Mouse (Mus musculus) myocyte (in vitro differentiated cells): Measurements from ENCODE around the gene Aoc1.

Experiments
- MYOG ChIP-seq, 3 experiments: IDR thresholded peaks; one replicate each; pipeline ENCODE4 v1.6.1; 2011; ENCODE audit warnings: control low read depth in 2 of 3, low read depth in 2 of 3, mild to moderate bottlenecking in 2 of 3; ENCODE audit not compliant: insufficient read length in 2 of 3, control insufficient read depth in 1 of 3, insufficient read depth in 1 of 3
- POLR2A ChIP-seq: IDR thresholded peaks from one replicate; pipeline ENCODE4 v1.6.1; 2011; ENCODE audit warnings: low read depth, mild to moderate bottlenecking, control low read depth, moderate library complexity; ENCODE audit not compliant: insufficient read length
- USF1 ChIP-seq: IDR thresholded peaks from one replicate; pipeline ENCODE4 v1.6.1; 2011; ENCODE audit warnings: low read depth, mild to moderate bottlenecking, control low read depth, moderate library complexity

DNA sequence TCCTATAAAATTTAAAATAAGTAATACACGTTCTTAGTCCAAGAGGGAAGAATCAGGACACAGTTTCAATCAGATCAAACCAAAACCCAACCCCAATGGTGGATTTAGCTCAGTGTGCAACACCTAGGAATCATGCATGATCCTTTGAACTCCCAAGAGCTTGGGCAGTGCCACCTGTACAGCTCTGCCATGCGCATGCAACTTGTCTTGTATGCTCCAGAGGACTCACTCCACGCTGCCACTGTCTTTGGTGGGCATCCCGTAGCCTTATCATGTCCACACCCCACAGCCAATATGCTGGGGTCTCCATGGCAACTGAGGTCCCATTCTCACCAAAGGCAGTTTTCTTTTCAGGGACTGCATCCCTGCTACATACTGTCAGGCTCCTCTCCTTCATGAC, 5.5 kb upstream of the Aoc1 start:
- TF ChIP-seq USF1 (no peak), POLR2A (no peak), MYOG (IDR thresholded peaks at IDR 0.05; ENCODE audit: control insufficient read depth in 1 of 3, insufficient read depth in 1 of 3, insufficient read length in 2 of 3, low read depth in 2 of 3) (no peak)
